Mouse (Mus musculus) lung, postnatal 0 days (tissue): ENCODE data around the gene Dennd2c.

ENCODE experiments used
- CTCF ChIP-seq: IDR thresholded peaks from 2 replicates; pipeline ENCODE4 v1.5.1; 2016; ENCODE audit warnings: antibody characterized with exemption, mild to moderate bottlenecking
- EP300 ChIP-seq: IDR thresholded peaks from 2 replicates; pipeline ENCODE4 v1.6.1; 2016; ENCODE audit warnings: antibody characterized with exemption, mild to moderate bottlenecking, control low read depth

DNA sequence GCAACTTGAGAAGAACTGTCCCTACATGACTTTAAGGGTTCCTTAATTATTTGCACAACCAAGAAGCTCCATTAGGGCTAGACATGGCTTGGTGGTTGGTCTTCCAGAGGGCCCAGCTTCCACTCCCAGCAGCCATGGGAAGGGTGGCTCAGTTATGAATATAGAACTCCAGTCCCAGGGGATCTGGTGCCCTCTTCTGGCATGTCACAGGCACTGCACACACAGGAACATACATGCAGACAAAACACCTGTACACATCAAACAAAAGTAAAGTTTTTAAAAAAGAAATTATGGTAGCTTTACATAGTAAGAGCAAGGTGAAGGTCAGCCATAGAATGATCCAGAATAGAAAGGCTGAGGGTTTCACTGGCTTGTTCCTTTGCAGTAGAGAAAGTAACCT is 51.4 kb downstream of the Dennd2c start:
- no peak for TF ChIP-seq EP300
- peak; percentile 74 for TF ChIP-seq CTCF
